Mouse (Mus musculus): Measurements from ENCODE around the gene Ccdc189.

DNA sequence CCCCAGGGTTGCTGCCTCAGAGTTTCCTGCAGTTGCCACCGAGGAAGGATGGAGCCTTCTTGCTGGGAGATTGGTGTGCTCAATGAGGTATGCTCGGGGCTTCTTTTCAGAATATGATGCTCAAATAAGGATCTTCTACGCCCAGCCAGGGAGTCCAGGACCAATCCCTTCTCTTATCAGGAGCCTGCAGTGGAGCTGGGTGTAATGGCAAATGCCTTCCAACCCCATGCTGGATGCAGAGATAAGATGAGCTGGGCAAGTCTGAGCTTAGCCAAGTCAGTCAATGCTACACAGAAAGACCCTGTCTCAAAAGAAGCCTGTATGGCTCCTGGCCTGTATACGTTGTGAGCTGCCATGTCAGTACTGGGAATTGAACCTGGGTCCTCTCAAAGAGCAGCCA, 38.1 kb upstream of the Ccdc189 start:
- TF ChIP-seq GATA1 (IDR thresholded peaks at IDR 0.05; ENCODE audit: low read length) = peak; percentile 96
- TF ChIP-seq TAL1 (IDR thresholded peaks at IDR 0.05; ENCODE audit: low read length) = peak; percentile 95
